Mouse (Mus musculus) lung, postnatal 0 days (tissue): ENCODE results near the gene Emilin1. TPM values are rescaled to one million over a fixed set of nuclear protein-coding genes. Genes with fewer than 3 reads are reported as not detected.

Experiments used
- ATAC-seq: fragments of 200-750 bp; cut with Nextera tagmentation; 2 replicates; pipeline ENCODE4 v1.8.0; 2017; ENCODE audit warnings: moderate library complexity
- DNase-seq: peaks from one replicate; pipeline ENCODE4 v3.0.0-alpha.2; 2016; ENCODE audit warnings: low spot score
- H3K27ac ChIP-seq: fragments of 300-500 bp; sonication (generic); 2 replicates; pipeline ENCODE4 v1.5.1; 2014; ENCODE audit warnings: antibody characterized with exemption, mild to moderate bottlenecking, low read length, mixed read lengths
- H3K27me3 ChIP-seq: fragments of 300-500 bp; sonication (generic); replicated peaks from 2 replicates; pipeline ENCODE4 v1.6.1; 2014; ENCODE audit warnings: low read length, mixed read lengths; ENCODE audit not compliant: insufficient read depth
- H3K36me3 ChIP-seq: fragments of 300-500 bp; sonication (generic); 2 replicates; pipeline ENCODE4 v1.6.1; 2014; ENCODE audit warnings: low read length, mixed read lengths; ENCODE audit not compliant: insufficient read depth
- H3K4me1 ChIP-seq: fragments of 300-500 bp; sonication (generic); 2 replicates; pipeline ENCODE4 v1.6.1; 2014; ENCODE audit warnings: antibody characterized with exemption, low read depth, low read length, mixed read lengths; ENCODE audit not compliant: insufficient read depth
- H3K4me2 ChIP-seq: fragments of 300-500 bp; sonication (generic); replicated peaks from 2 replicates; pipeline ENCODE4 v1.6.1; 2014; ENCODE audit warnings: low read depth, mild to moderate bottlenecking, low read length, moderate library complexity, mixed read lengths
- H3K4me3 ChIP-seq: fragments of 300-500 bp; sonication (generic); 2 replicates; pipeline ENCODE4 v1.5.1; 2014; ENCODE audit warnings: low read depth, low read length
- H3K9ac ChIP-seq: fragments of 300-500 bp; sonication (generic); replicated peaks from 2 replicates; pipeline ENCODE4 v1.6.1; 2014; ENCODE audit warnings: low read depth, mild to moderate bottlenecking
- H3K9me3 ChIP-seq: fragments of 300-500 bp; sonication (generic); 2 replicates; pipeline ENCODE4 v1.6.1; 2016; ENCODE audit warnings: low read length, mixed read lengths
- CTCF ChIP-seq: IDR thresholded peaks from 2 replicates; pipeline ENCODE4 v1.5.1; 2016; ENCODE audit warnings: antibody characterized with exemption, mild to moderate bottlenecking
- EP300 ChIP-seq: IDR thresholded peaks from 2 replicates; pipeline ENCODE4 v1.6.1; 2016; ENCODE audit warnings: antibody characterized with exemption, mild to moderate bottlenecking, control low read depth
- WGBS: fragments of 180-500 bp; shearing (Covaris S2); extraction: QIAGEN DNeasy Blood & Tissue Kit; methylation state at CpG from one replicate; pipeline ENCODE4 v1.1.7; 2014; 5-methylcytosine and 5-hydroxymethylcytosine counted together
- polyA plus RNA-seq: library from polyadenylated mRNA; unstranded; fragments of >200 nt; fragmentation: Nextera tagmentation; extraction: Ambion mirVana; gene quantifications from 2 replicates; pipeline ENCODE4 v1.2.1, GENCODE M21; 2015

Emilin1 gene
- polyA plus RNA-seq, 1 experiment from 2014 or later = 121 TPM

- WGBS = 92% methylated on average over 2 of the region's 2 CpGs
- H3K36me3 ChIP-seq = no peaks in the 10 kb centered on the region
- no peaks in the 10 kb centered on the region for H3K27me3 ChIP-seq
- H3K4me1 ChIP-seq = no peaks in the 10 kb centered on the region
- no peak for TF ChIP-seq EP300
- peak; percentile 50 for TF ChIP-seq CTCF
- H3K4me2 ChIP-seq = no peak overlapping the region
- no peak overlapping the region for H3K27ac ChIP-seq
- no peak overlapping the region for H3K4me3 ChIP-seq
- no peak overlapping the region for H3K9ac ChIP-seq
- no peak for ATAC-seq
- no peak for DNase-seq
- no peaks in the 10 kb centered on the region for H3K9me3 ChIP-seq
Measured at GRCm38 (mm10) chr5:30943004-30943403, 29.8 kb downstream of the Emilin1 start.

- ATAC-seq = no peak
- H3K4me2 ChIP-seq = no peak overlapping the region
- no peak for DNase-seq
- H3K27ac ChIP-seq = no peak overlapping the region
- no peaks in the 10 kb centered on the region for H3K9me3 ChIP-seq
- H3K4me1 ChIP-seq = peaks cover 1% of the 10 kb centered on the region; the same call in 1 of the 2 replicates
- no peak for TF ChIP-seq EP300
- no peak for TF ChIP-seq CTCF
- H3K9ac ChIP-seq = no peak overlapping the region
- H3K27me3 ChIP-seq = no peaks in the 10 kb centered on the region
- no peak overlapping the region for H3K4me3 ChIP-seq
- 91% methylated on average over 6 of the region's 6 CpGs for WGBS
- H3K36me3 ChIP-seq = no peaks in the 10 kb centered on the region
Measured at GRCm38 (mm10) chr5:30944344-30944743, 31.1 kb downstream of the Emilin1 start.

GRCm38 (mm10) chr5:30944956-30945781, 32.0 kb downstream of the Emilin1 start, which contains the start of gene Cgref1:
TSS of gene Cgref1 (minus strand) at chr5:30945591.
- Histone ChIP-seq H3K9me3 (no peaks in the 10 kb centered on the region), H3K4me1 (peaks cover 3% of the 10 kb centered on the region; the same call in 1 of the 2 replicates), H3K27ac (no peak within 1 kb of the TSS), H3K4me3 (peak within 1 kb of the TSS; percentile 21; the same call in 1 of the 2 replicates), H3K27me3 (no peaks in the 10 kb centered on the region), H3K4me2 (peak within 1 kb of the TSS; percentile 59), H3K36me3 (no peaks in the 10 kb centered on the region), H3K9ac (no peak within 1 kb of the TSS)
- ATAC-seq = peak; percentile 75
- TF ChIP-seq EP300 = no peak
- TF ChIP-seq CTCF = peak; percentile 67
- DNase-seq = peak; percentile 69
- WGBS = 6% methylated on average over 44 of the region's 44 CpGs

GRCm38 (mm10) chr5:30948620-30949019, 35.4 kb downstream of the Emilin1 start:
- no peaks in the 10 kb centered on the region for H3K27me3 ChIP-seq
- no peak overlapping the region for H3K9ac ChIP-seq
- H3K4me1 ChIP-seq = peaks cover 3% of the 10 kb centered on the region; the same call in 1 of the 2 replicates
- TF ChIP-seq EP300 (no peak), CTCF (no peak)
- 88% methylated on average over 5 of the region's 5 CpGs for WGBS
- H3K27ac ChIP-seq = no peak overlapping the region
- H3K4me3 ChIP-seq = no peak overlapping the region
- no peak for ATAC-seq
- no peak for DNase-seq
- H3K4me2 ChIP-seq = no peak overlapping the region
- H3K36me3 ChIP-seq = peaks cover 10% of the 10 kb centered on the region; the same call in 1 of the 2 replicates
- no peaks in the 10 kb centered on the region for H3K9me3 ChIP-seq

- H3K4me1 ChIP-seq = peaks cover 3% of the 10 kb centered on the region; the same call in 1 of the 2 replicates
- peak overlapping the region; percentile 34 for H3K27ac ChIP-seq
- DNase-seq (peak; percentile 95), ATAC-seq (peak; percentile 89)
- H3K4me3 ChIP-seq = peak overlapping the region; percentile 59
- H3K36me3 ChIP-seq = peaks cover 18% of the 10 kb centered on the region
- H3K9me3 ChIP-seq = no peaks in the 10 kb centered on the region
- H3K9ac ChIP-seq = peak overlapping the region; percentile 46
- H3K4me2 ChIP-seq = peak overlapping the region; percentile 89
- TF ChIP-seq EP300 (no peak), CTCF (peak; percentile 35)
- H3K27me3 ChIP-seq = no peaks in the 10 kb centered on the region
- 0% methylated on average over 31 of the region's 31 CpGs for WGBS
Measured at GRCm38 (mm10) chr5:30949654-30950326, 36.6 kb downstream of the Emilin1 start.

- peaks cover 24% of the 10 kb centered on the region for H3K36me3 ChIP-seq
- ATAC-seq = no peak
Measured at GRCm38 (mm10) chr5:30950451-30950850, 37.2 kb downstream of the Emilin1 start.

More at GRCm38 (mm10) chr5:30950451-30950850, 37.2 kb downstream of the Emilin1 start:
- DNase-seq = no peak
- Histone ChIP-seq H3K9me3 (no peaks in the 10 kb centered on the region), H3K4me2 (peak overlapping the region; percentile 89), H3K9ac (peak overlapping the region; percentile 46), H3K4me3 (peak overlapping the region; percentile 59), H3K27ac (peak overlapping the region; percentile 34; the same call in 1 of the 2 replicates), H3K4me1 (peaks cover 3% of the 10 kb centered on the region; the same call in 1 of the 2 replicates), H3K27me3 (no peaks in the 10 kb centered on the region)
- WGBS = 58% methylated on average over 4 of the region's 4 CpGs
- TF ChIP-seq EP300 (no peak), CTCF (no peak)
